Mouse (Mus musculus): ENCODE measurements around the gene Pigc. TPM values are rescaled to one million over a fixed set of nuclear protein-coding genes. Genes with fewer than 3 reads are reported as not detected.

Pigc gene
- polyA plus RNA-seq, 1 experiment from 2014 or later = 36.0 TPM

DNA sequence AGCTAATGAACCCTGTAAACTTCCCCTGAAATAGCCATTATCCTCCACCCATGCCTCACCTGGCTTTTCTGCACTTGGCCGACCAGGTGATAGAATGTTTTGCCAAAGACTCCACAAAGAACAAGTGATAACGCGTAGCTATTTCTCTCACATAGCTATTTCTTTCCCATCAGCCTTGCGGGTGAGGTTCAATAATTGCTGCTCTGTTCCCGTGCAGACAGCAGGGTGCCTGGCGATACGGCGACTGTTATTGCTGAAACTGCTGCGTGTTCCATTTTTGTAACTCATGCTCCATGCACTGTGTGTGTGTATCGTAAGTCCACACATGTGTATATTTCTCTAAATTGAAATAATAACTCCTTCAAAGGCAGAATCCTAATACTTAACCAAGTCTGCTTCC, 37.2 kb upstream of the Pigc start:
- Histone ChIP-seq H3K4me3 (replicated peaks; ENCODE audit: low read depth, low read length) (no peak overlapping the region), H3K36me3 (ENCODE audit: control insufficient read depth, insufficient read depth, low read length) (no peaks in the 10 kb centered on the region), H3K27ac (replicated peaks; ENCODE audit: low read depth, low read length) (no peak overlapping the region), H3K9me3 (ENCODE audit: control insufficient read depth, low read length) (no peaks in the 10 kb centered on the region), H3K27me3 (ENCODE audit: control insufficient read depth, insufficient read depth, low read length) (no peaks in the 10 kb centered on the region), H3K4me2 (ENCODE audit: low read length) (no peak overlapping the region), H3K4me1 (ENCODE audit: control insufficient read depth, insufficient read depth, low read length) (no peaks in the 10 kb centered on the region), H3K9ac (replicated peaks; ENCODE audit: low read length) (no peak overlapping the region)
- no peak for ATAC-seq (ENCODE audit: low FRiP score, low TSS enrichment)
- WGBS = 89% methylated on average over 10 of the region's 10 CpGs
- DNase-seq = no peak

- Histone ChIP-seq H3K4me1 (ENCODE audit: control insufficient read depth, insufficient read depth, low read length) (no peaks in the 10 kb centered on the region), H3K27ac (replicated peaks; ENCODE audit: low read depth, low read length) (no peak overlapping the region), H3K4me2 (ENCODE audit: low read length) (no peak overlapping the region), H3K27me3 (ENCODE audit: control insufficient read depth, insufficient read depth, low read length) (no peaks in the 10 kb centered on the region), H3K9ac (replicated peaks; ENCODE audit: low read length) (no peak overlapping the region), H3K9me3 (ENCODE audit: control insufficient read depth, low read length) (no peaks in the 10 kb centered on the region), H3K4me3 (replicated peaks; ENCODE audit: low read depth, low read length) (no peak overlapping the region), H3K36me3 (ENCODE audit: control insufficient read depth, insufficient read depth, low read length) (no peaks in the 10 kb centered on the region)
- DNase-seq (no peak), ATAC-seq (ENCODE audit: low FRiP score, low TSS enrichment) (no peak)
- 90% methylated on average over 4 of the region's 4 CpGs for WGBS
Observed at GRCm38 (mm10) chr1:161932286-161932685, 36.7 kb upstream of the Pigc start.

GRCm38 (mm10) chr1:161942082-161942481, 26.9 kb upstream of the Pigc start:
- no peak overlapping the region for H3K4me2 ChIP-seq (ENCODE audit: low read length)
- H3K9ac ChIP-seq (replicated peaks; ENCODE audit: low read length) = no peak overlapping the region
- DNase-seq = no peak
- H3K4me1 ChIP-seq (ENCODE audit: control insufficient read depth, insufficient read depth, low read length) = no peaks in the 10 kb centered on the region
- H3K4me3 ChIP-seq (replicated peaks; ENCODE audit: low read depth, low read length) = no peak overlapping the region
- no peak for ATAC-seq (ENCODE audit: low FRiP score, low TSS enrichment)
- no peaks in the 10 kb centered on the region for H3K27me3 ChIP-seq (ENCODE audit: control insufficient read depth, insufficient read depth, low read length)
- H3K9me3 ChIP-seq (ENCODE audit: control insufficient read depth, low read length) = no peaks in the 10 kb centered on the region
- H3K27ac ChIP-seq (replicated peaks; ENCODE audit: low read depth, low read length) = no peak overlapping the region
- 88% methylated on average over 2 of the region's 2 CpGs for WGBS
- no peaks in the 10 kb centered on the region for H3K36me3 ChIP-seq (ENCODE audit: control insufficient read depth, insufficient read depth, low read length)

- 83% methylated on average over 5 of the region's 5 CpGs for WGBS
Observed at GRCm38 (mm10) chr1:161951009-161951779, 17.8 kb upstream of the Pigc start.

GRCm38 (mm10) chr1:161952599-161952998, 16.4 kb upstream of the Pigc start:
- no peaks in the 10 kb centered on the region for H3K27me3 ChIP-seq (ENCODE audit: control insufficient read depth, insufficient read depth, low read length)
- H3K27ac ChIP-seq (replicated peaks; ENCODE audit: low read depth, low read length) = no peak overlapping the region
- WGBS = 48% methylated on average over 1 of the region's 1 CpGs
- DNase-seq = no peak
- ATAC-seq (ENCODE audit: low FRiP score, low TSS enrichment) = no peak
- no peaks in the 10 kb centered on the region for H3K36me3 ChIP-seq (ENCODE audit: control insufficient read depth, insufficient read depth, low read length)
- no peak overlapping the region for H3K4me3 ChIP-seq (replicated peaks; ENCODE audit: low read depth, low read length)
- no peak overlapping the region for H3K9ac ChIP-seq (replicated peaks; ENCODE audit: low read length)
- H3K4me1 ChIP-seq (ENCODE audit: control insufficient read depth, insufficient read depth, low read length) = no peaks in the 10 kb centered on the region
- H3K4me2 ChIP-seq (ENCODE audit: low read length) = no peak overlapping the region
- H3K9me3 ChIP-seq (ENCODE audit: control insufficient read depth, low read length) = no peaks in the 10 kb centered on the region

More at GRCm38 (mm10) chr1:161951009-161951779, 17.8 kb upstream of the Pigc start:
- Histone ChIP-seq H3K36me3 (ENCODE audit: control insufficient read depth, insufficient read depth, low read length) (no peaks in the 10 kb centered on the region), H3K9ac (replicated peaks; ENCODE audit: low read length) (no peak overlapping the region), H3K4me3 (replicated peaks; ENCODE audit: low read depth, low read length) (no peak overlapping the region), H3K9me3 (ENCODE audit: control insufficient read depth, low read length) (no peaks in the 10 kb centered on the region), H3K4me2 (ENCODE audit: low read length) (no peak overlapping the region), H3K27ac (replicated peaks; ENCODE audit: low read depth, low read length) (no peak overlapping the region), H3K27me3 (ENCODE audit: control insufficient read depth, insufficient read depth, low read length) (no peaks in the 10 kb centered on the region), H3K4me1 (ENCODE audit: control insufficient read depth, insufficient read depth, low read length) (no peaks in the 10 kb centered on the region)
- ATAC-seq (ENCODE audit: low FRiP score, low TSS enrichment) = no peak
- DNase-seq = no peak

DNA sequence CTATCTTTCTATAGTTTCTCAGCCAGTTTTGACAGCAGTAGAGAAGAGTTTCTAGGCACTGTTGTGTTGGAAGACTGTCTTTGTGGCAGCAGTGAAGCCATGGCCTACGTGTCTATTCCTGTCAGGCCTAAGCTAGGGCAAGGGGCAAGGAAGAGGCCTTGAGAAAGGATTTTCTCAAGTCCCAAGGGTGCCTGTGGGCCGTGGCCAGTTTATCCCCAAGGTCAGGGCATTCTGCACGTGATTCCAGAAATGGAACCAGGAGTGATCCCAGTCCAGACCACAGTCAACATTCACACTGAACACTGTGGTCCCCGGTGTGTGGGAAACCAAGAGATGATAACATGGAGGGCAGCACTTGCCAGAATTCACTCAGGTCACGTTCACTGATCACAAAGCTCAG, 13.1 kb upstream of the Pigc start:
- H3K27me3 ChIP-seq (ENCODE audit: control insufficient read depth, insufficient read depth, low read length) = no peaks in the 10 kb centered on the region
- H3K4me3 ChIP-seq (replicated peaks; ENCODE audit: low read depth, low read length) = no peak overlapping the region
- H3K4me1 ChIP-seq (ENCODE audit: control insufficient read depth, insufficient read depth, low read length) = no peaks in the 10 kb centered on the region
- H3K9me3 ChIP-seq (ENCODE audit: control insufficient read depth, low read length) = no peaks in the 10 kb centered on the region
- ATAC-seq (ENCODE audit: low FRiP score, low TSS enrichment) (no peak), DNase-seq (no peak)
- no peaks in the 10 kb centered on the region for H3K36me3 ChIP-seq (ENCODE audit: control insufficient read depth, insufficient read depth, low read length)
- no peak overlapping the region for H3K4me2 ChIP-seq (ENCODE audit: low read length)
- no peak overlapping the region for H3K9ac ChIP-seq (replicated peaks; ENCODE audit: low read length)
- H3K27ac ChIP-seq (replicated peaks; ENCODE audit: low read depth, low read length) = no peak overlapping the region
- 67% methylated on average over 5 of the region's 5 CpGs for WGBS

GRCm38 (mm10) chr1:161957964-161958950, 10.7 kb upstream of the Pigc start:
- Histone ChIP-seq H3K27me3 (ENCODE audit: control insufficient read depth, insufficient read depth, low read length) (no peaks in the 10 kb centered on the region), H3K27ac (replicated peaks; ENCODE audit: low read depth, low read length) (no peak overlapping the region), H3K36me3 (ENCODE audit: control insufficient read depth, insufficient read depth, low read length) (no peaks in the 10 kb centered on the region), H3K9ac (replicated peaks; ENCODE audit: low read length) (no peak overlapping the region), H3K4me2 (ENCODE audit: low read length) (no peak overlapping the region), H3K9me3 (ENCODE audit: control insufficient read depth, low read length) (no peaks in the 10 kb centered on the region), H3K4me3 (replicated peaks; ENCODE audit: low read depth, low read length) (no peak overlapping the region), H3K4me1 (ENCODE audit: control insufficient read depth, insufficient read depth, low read length) (no peaks in the 10 kb centered on the region)
- no peak for DNase-seq
- no peak for ATAC-seq (ENCODE audit: low FRiP score, low TSS enrichment)
- WGBS = 85% methylated on average over 19 of the region's 19 CpGs

GRCm38 (mm10) chr1:161962465-161963377, 6.3 kb upstream of the Pigc start:
- 49% methylated on average over 3 of the region's 3 CpGs for WGBS
- H3K4me1 ChIP-seq (ENCODE audit: control insufficient read depth, insufficient read depth, low read length) = no peaks in the 10 kb centered on the region
- DNase-seq = peak; percentile 72
- no peaks in the 10 kb centered on the region for H3K36me3 ChIP-seq (ENCODE audit: control insufficient read depth, insufficient read depth, low read length)
- H3K4me3 ChIP-seq (replicated peaks; ENCODE audit: low read depth, low read length) = no peak overlapping the region
- no peaks in the 10 kb centered on the region for H3K9me3 ChIP-seq (ENCODE audit: control insufficient read depth, low read length)
- H3K9ac ChIP-seq (replicated peaks; ENCODE audit: low read length) = no peak overlapping the region
- no peak overlapping the region for H3K4me2 ChIP-seq (ENCODE audit: low read length)
- no peaks in the 10 kb centered on the region for H3K27me3 ChIP-seq (ENCODE audit: control insufficient read depth, insufficient read depth, low read length)
- peak; percentile 77; the same call in 1 of the 2 replicates for ATAC-seq (ENCODE audit: low FRiP score, low TSS enrichment)
- no peak overlapping the region for H3K27ac ChIP-seq (replicated peaks; ENCODE audit: low read depth, low read length)

All from midbrain, embryonic 14.5 days (tissue).